Mouse (Mus musculus): Measurements from ENCODE around the gene Platr17. TPM values are rescaled to one million over a fixed set of nuclear protein-coding genes. Genes with fewer than 3 reads are reported as not detected.
A peak's percentile ranks its signal among the peaks of the same experiment; 100 is the strongest.
"Not testable (repeated sequence)": the region's sequence is repeated elsewhere in the genome, so short reads cannot be mapped to it uniquely, and the experiment has no call there.

Gene Platr17
- total RNA-seq, 2 experiments from 2014 or later = not detected

GRCm38 (mm10) chr17:33935422-33936055 lies 30.6 kb downstream of the Platr17 start:
- intact Hi-C loops (cut with DNase I) = no loop called here
- DNase-seq = no peak

GRCm38 (mm10) chr17:33936993-33937392 lies 32.1 kb downstream of the Platr17 start:
- DNase-seq = no peak
- intact Hi-C loops (cut with DNase I) = no loop called here

- intact Hi-C loops (cut with DNase I) = no loop called here
- no peak for DNase-seq
Measured at GRCm38 (mm10) chr17:33938783-33939182, 33.8 kb downstream of the Platr17 start.

GRCm38 (mm10) chr17:33940206-33940805 lies 35.4 kb downstream of the Platr17 start, which contains the start of the genes Pfdn6 and Wdr46:
TSS of gene Pfdn6 (minus strand) at chr17:33940343.
TSS of gene Wdr46 (plus strand) at chr17:33940660.
- peak; percentile 86 to 92 for DNase-seq
- intact Hi-C loops (cut with DNase I) = no loop called here

- intact Hi-C loops (cut with DNase I) = no loop called here
- no peak for DNase-seq
Measured at GRCm38 (mm10) chr17:33940981-33941380, 36.0 kb downstream of the Platr17 start.

GRCm38 (mm10) chr17:33941381-33941780 lies 36.4 kb downstream of the Platr17 start:
- intact Hi-C loops (cut with DNase I) = no loop called here
- no peak for DNase-seq

- no peak for DNase-seq
- intact Hi-C loops (cut with DNase I) = no loop called here
Measured at GRCm38 (mm10) chr17:33943454-33943853, 38.5 kb downstream of the Platr17 start.

- intact Hi-C loops (cut with DNase I) = no loop called here
- no peak for DNase-seq
Measured at GRCm38 (mm10) chr17:33947430-33948089, 42.6 kb downstream of the Platr17 start.

- no peak for DNase-seq
- intact Hi-C loops (cut with DNase I) = no loop called here
Measured at GRCm38 (mm10) chr17:33948090-33948904, 43.4 kb downstream of the Platr17 start.

- no peak for DNase-seq
- intact Hi-C loops (cut with DNase I) = no loop called here
Measured at GRCm38 (mm10) chr17:33948905-33949537, 44.1 kb downstream of the Platr17 start.

GRCm38 (mm10) chr17:33950131-33950625 lies 45.2 kb downstream of the Platr17 start:
- intact Hi-C loops (cut with DNase I) = no loop called here
- DNase-seq = no peak

- DNase-seq = peak; percentile 72 to 78
- intact Hi-C loops (cut with DNase I) = no loop called here
Measured at GRCm38 (mm10) chr17:33951021-33951946, 46.3 kb downstream of the Platr17 start, which contains the start of gene B3galt4. TSS of gene B3galt4 (minus strand) at chr17:33951488.

- DNase-seq; intact Hi-C loops (cut with DNase I): not testable (repeated sequence)
Measured at GRCm38 (mm10) chr17:33952015-33952414, 47.1 kb downstream of the Platr17 start.

GRCm38 (mm10) chr17:33952879-33953278 lies 47.9 kb downstream of the Platr17 start:
- no peak for DNase-seq
- intact Hi-C loops (cut with DNase I) = no loop called here

- intact Hi-C loops (cut with DNase I) = no loop called here
- DNase-seq = no peak
Measured at GRCm38 (mm10) chr17:33953310-33953709, 48.4 kb downstream of the Platr17 start.

- DNase-seq = no peak
- intact Hi-C loops (cut with DNase I) = no loop called here
Measured at GRCm38 (mm10) chr17:33953961-33954565, 49.1 kb downstream of the Platr17 start.

GRCm38 (mm10) chr17:33954646-33955554 lies 50.0 kb downstream of the Platr17 start:
- DNase-seq = peak in 1 of 2 experiments; percentile 60
- intact Hi-C loops (cut with DNase I) = loop anchor here (5.0 kb wide), 1 partner anchor 67 kb away; the partner anchor contains the start of gene Ring1

Measured in heart, postnatal 14 days (tissue).